Mouse (Mus musculus): ENCODE results near the gene Hnrnpab. TPM values are rescaled to one million over a fixed set of nuclear protein-coding genes. Genes with fewer than 3 reads are reported as not detected.

The Hnrnpab gene
- polyA plus RNA-seq, 1 experiment from 2014 or later = 130 TPM

DNA sequence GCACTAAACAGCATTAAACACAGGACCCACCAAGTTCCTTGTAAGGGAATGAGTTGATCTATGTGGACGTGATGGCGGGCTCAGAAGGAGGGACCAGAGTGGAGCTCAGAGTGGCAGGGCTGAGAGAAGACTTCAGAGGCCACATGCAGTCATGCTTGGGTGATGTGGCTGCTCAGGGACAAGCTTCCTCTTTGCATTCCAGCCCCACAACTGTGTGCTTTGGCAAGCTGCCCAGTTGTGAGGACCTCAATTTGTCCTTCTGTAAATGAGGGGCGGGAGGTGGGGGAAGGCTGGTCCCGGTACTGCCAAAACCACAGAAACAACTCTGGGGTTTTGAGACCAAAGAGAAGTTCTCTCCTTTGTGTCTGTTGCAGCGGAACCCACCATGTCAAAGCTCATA is 55.4 kb downstream of the Hnrnpab start:
- no peaks in the 10 kb centered on the region for H3K9me3 ChIP-seq (replicated peaks; ENCODE audit: control insufficient read depth, low read length)
- H3K36me3 ChIP-seq (ENCODE audit: control insufficient read depth, insufficient read depth) = no peaks in the 10 kb centered on the region
- H3K9ac ChIP-seq (ENCODE audit: low read depth, low read length) = no peak overlapping the region
- 17% methylated on average over 5 of the region's 5 CpGs for WGBS (ENCODE audit: insufficient replicate concordance)
- no peaks in the 10 kb centered on the region for H3K27me3 ChIP-seq (ENCODE audit: control insufficient read depth, insufficient read depth, low read depth, low read length)
- no peaks in the 10 kb centered on the region for H3K4me1 ChIP-seq (ENCODE audit: control insufficient read depth, low read depth, low read length)
- H3K4me2 ChIP-seq (ENCODE audit: low read depth, low read length) = no peak overlapping the region
- ATAC-seq (ENCODE audit: low read depth) = no peak
- no peak overlapping the region for H3K4me3 ChIP-seq (ENCODE audit: low read depth, low read length)
- H3K27ac ChIP-seq (ENCODE audit: low read length) = no peak overlapping the region

Other genes with a start within 250 kb of the Hnrnpab start
- 11.3 and 12.6 TPM in 2 replicates for gene Phykpl, start 22.1 kb downstream of the Hnrnpab start, polyA plus RNA-seq (2015; fragmentation: Nextera tagmentation; extraction: Ambion mirVana)
- gene Nhp2, start 12.9 kb upstream of the Hnrnpab start, polyA plus RNA-seq (2015; fragmentation: Nextera tagmentation; extraction: Ambion mirVana) = 69.5 and 79.3 TPM in 2 replicates
- gene Rmnd5b, start 29.0 kb upstream of the Hnrnpab start, polyA plus RNA-seq (2015; fragmentation: Nextera tagmentation; extraction: Ambion mirVana) = 16.6 and 17.7 TPM in 2 replicates
- 2.8 and 3.9 TPM in 2 replicates for gene N4bp3, start 44.0 kb upstream of the Hnrnpab start, polyA plus RNA-seq (2015; fragmentation: Nextera tagmentation; extraction: Ambion mirVana)
- 0.44 and 0.46 TPM in 2 replicates for gene D930048N14Rik, start 44.1 kb upstream of the Hnrnpab start, polyA plus RNA-seq (2015; fragmentation: Nextera tagmentation; extraction: Ambion mirVana)
- gene 0610009B22Rik, start 82.0 kb upstream of the Hnrnpab start, polyA plus RNA-seq (2015; fragmentation: Nextera tagmentation; extraction: Ambion mirVana) = 34.4 and 36.0 TPM in 2 replicates
- gene Sec24a, start 156.8 kb upstream of the Hnrnpab start, polyA plus RNA-seq (2015; fragmentation: Nextera tagmentation; extraction: Ambion mirVana) = 7.9 and 8.8 TPM in 2 replicates
- gene Sar1b, start 156.8 kb upstream of the Hnrnpab start, polyA plus RNA-seq (2015; fragmentation: Nextera tagmentation; extraction: Ambion mirVana) = 73.4 and 77.2 TPM in 2 replicates

All from liver, embryonic 16.5 days (tissue).